Mouse (Mus musculus): ENCODE measurements around the gene Lcn2.

Gene Lcn2

DNA sequence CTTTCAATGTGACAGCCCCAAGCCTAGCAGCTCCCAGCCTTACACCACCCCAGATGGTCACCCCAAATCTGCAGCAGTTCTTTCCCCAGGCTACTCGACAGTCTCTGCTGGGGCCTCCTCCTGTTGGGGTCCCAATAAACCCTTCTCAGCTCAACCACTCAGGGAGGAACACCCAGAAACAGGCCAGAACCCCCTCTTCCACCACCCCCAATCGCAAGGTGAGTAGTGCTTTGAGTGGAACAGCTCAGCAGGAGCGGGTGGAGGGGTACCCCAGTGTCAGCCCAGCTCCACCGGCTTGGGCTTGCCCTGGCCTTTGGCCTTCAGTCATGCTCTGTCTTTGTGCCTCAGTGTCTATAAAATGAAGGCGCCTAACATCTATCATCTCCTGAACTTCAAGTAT is 20.7 kb downstream of the Lcn2 start:
- DNase-seq (ENCODE audit: low read depth): no peak

DNA sequence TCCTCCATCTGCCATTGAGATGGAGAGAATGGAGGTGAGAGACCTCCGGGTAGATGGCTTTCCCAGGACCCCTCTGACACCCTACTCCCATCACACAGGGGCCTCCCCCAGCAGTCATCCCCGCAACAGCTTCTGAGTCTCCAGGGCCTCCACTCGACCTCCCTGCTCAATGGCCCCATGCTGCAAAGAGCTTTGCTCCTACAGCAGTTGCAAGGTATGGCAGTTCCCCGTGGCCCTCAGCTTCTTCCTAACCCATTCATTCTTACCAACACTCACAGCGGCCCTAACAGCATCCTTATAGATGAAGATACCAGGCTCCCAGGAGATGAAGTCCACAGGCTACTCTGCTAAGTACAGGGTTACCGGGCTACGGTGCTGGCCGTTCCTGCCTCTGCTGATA is 23.9 kb downstream of the Lcn2 start:
- DNase-seq (ENCODE audit: low read depth): no peak

DNA sequence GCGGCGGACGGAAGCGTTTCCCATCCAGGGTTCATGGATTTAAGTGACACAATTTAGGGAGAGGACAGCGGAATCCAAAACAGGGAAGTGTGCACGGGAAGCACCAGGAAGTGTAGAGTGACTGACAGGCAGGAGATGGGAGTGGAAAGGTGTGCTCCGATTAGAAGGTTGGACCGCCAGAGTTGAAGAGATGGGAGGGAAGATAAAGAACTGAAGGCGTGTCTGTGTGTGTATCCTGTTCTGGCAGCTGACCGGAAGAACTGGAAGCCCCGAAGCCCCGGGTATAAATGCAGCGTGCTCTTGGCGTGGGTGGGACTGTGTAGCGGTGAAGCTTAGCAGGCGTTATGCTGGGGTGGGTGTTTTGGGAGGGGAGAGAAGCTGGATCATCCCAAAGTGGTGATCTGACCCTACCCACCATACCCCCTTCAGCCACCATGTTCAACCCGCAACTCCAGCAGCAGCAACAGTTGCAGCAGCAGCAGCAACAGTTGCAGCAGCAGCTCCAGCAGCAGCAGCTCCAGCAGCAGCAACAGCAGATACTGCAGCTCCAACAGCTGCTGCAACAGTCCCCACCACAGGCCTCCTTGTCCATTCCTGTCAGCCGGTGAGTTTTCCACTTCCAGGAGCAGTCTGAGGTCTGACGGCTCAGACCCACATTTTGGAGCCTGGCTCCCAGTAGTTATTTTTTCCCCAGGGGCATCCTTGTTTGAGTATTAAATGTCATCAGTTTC is 24.5 kb downstream of the Lcn2 start:
- peak; percentile 31 for DNase-seq (ENCODE audit: low read depth)

DNA sequence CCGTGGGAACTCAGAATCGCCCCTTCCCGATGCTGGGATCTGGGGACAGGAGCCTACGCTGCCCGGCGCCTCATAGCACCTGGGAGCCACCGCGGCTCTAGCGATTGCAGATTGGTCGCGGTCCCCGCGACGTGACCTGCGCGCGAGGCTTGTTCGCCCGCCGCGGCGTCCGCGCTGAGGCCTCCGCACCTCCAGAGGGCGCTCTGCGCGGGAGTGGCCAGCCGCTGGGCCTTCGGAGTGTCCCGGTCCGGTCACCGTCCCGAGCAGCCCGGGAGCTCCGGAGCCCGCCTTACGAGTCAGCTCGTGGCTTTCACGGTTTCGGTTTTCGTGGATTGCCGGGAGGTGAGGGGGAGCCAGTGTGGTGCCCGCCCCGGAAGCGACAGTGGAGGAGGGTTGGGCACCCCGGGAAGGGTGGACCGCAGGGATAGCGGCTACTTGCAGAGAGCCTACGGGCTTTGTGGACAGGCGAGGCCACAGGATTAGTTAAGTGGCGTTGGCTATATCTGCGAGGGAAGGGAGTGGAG is 25.2 kb downstream of the Lcn2 start:
- DNase-seq (ENCODE audit: low read depth): peak; percentile 76

DNA sequence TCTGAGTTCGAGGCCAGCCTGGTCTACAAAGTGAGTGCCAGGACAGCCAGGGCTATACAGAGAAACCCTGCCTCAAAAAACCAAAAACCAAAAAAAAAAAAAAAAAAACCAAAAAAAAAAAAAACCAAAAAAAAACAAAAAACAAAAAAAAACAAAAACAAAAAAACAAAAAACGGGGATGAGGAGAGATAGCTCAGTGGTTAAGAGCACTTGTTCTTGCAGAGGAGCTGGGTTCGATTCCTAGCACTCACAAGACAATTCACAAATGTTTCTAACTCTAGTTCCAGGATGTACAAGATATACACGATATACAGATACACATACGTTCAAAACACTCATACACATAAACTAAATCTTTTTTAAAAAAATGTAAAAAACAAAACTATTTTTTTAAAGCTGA is 25.8 kb downstream of the Lcn2 start:
- peak; percentile 34 for DNase-seq (ENCODE audit: low read depth)

DNA sequence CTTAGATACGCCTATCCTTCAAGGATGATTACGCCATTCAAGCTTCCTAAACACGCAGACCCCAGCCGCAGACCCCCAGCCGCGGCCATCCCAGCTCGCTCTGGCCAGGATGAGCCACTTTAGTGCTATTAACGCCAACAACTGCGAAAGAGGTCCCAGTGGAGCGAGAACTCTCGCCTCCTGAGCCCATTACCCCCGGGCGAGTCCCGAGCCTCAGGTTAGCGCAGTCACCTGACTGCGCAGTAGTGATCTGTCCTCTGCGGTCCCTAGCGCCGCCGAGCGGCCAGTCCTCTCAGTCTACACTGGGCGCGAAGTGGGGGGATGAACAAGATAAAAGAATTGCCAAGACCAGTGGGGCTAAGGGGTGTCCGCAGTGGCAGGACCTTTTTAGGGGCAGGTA is 26.6 kb downstream of the Lcn2 start:
- DNase-seq (ENCODE audit: low read depth): peak; percentile 79

DNA sequence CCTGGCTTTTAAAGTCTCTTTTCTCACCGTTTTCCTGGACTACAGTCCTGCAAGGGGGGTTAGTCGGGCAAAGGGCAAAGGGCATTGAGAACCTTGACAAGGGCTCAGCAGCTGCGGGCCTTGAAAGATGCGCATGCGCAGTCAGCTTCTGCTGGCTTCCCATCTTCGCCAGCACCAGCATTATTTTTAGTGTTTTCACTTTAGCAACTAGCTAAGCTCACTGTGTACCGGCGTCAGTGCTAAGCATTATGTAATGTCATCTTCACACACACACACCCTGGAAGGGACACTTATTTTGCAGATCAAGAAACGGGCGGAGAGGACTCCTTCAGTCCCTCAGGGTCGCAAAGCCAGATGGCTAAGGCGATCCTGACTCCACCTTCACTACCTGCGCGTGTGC is 27.3 kb downstream of the Lcn2 start:
- peak; percentile 71 for DNase-seq (ENCODE audit: low read depth)

DNA sequence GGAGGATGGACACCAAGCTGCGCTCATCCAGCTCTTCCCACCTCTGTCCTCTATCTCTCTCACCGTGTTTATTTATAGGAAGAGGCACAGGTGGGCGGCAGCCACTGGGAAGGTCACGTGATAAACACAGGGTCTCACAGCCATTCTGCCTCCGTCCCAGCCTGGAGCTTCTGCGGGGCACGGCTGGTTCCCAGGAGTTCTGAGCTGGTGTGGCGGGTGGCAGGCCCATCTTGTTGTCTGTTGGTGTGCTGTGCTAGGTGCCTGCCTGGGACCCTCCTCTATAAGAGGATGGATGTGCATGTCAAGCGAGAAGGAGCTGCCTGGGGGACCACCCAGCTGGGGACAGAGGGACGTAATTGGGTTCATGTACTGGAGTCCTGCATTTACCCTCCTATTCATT is 29.7 kb downstream of the Lcn2 start:
- DNase-seq (ENCODE audit: low read depth): no peak

DNA sequence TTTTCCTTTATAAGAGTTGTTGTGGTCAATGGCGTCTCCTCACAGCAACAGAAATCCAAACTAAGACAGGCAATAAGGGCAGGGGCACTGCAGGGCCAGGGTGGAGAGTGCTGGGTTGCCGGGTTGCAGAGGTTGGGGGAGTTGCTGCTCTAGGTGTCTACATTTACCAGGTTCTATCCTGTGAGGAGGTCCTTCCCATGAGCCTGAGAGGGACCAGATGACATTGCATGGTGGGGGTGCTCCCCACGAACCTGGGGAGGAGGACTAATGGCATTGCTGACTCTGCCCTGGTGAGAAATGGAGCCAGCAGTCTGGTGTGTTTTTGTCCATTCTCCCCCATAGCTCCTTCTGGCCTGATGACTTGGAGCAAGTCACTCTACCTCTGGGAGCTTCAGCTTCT is 30.3 kb downstream of the Lcn2 start:
- DNase-seq (ENCODE audit: low read depth): no peak

DNA sequence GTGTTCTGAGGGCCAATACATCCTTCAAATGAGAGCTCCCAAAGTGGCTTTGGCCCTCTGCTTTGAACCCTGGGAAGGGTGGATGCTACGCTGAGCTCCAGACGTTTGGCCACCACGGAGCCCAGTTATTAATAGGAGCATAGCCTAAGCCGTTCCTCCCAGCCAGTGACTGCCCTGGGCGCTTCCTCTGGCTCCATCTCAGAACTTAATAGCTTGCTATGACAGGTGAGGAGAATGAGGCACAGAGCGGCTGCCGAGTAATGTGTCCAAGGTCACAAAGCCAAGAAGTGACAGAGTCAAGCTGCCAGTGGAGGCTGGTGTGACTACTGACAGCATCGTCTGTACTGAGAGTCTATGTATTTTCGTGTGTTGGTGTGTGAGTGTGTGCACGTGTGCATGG is 31.8 kb downstream of the Lcn2 start:
- no peak for DNase-seq (ENCODE audit: low read depth)

DNA sequence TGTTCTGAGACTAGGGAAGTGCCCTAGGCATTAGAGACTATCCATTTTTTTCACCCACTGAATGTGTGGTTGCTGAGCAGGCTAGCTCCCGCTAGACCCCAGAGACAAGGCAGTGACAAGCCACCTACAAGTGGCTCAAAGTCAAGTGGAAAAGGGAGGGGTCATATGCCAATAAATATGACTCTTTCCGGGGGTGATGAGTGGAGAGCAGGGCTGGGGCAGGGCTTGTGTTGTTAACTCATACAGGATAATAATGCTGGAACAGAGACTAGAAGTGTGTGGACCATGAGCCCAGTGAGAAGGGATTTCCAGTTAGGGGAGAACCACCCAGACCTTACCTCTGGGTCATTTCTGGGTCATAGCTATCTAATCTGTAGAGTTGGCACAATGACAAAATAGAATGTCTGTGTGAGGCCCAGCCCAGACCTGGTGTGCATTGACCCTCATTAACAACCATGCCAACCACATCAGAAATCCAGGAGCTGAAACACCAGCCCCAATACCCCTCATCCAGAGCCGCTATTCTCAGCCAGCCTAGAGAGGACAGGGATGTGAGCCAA is 33.6 kb downstream of the Lcn2 start:
- no peak for DNase-seq (ENCODE audit: low read depth)

DNA sequence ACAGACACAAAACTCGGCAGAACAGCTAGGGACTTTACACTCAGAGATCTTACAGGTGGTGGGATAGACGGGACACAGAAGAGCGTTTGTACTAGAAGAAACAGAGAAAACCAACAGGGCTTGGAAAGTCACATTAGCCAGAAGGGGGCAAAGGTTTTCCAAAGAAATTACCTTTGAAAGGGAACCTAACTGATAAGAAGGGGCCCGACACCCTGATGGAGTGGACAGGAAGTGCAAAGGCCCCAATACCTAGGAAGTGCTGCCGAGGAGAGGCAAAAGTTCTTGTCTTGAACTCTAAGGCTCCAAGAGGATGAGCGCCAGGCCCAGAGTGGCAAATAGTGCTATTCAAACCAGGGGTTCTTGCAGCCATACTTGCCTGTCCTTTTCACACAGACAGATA is 34.2 kb downstream of the Lcn2 start:
- DNase-seq (ENCODE audit: low read depth): no peak

DNA sequence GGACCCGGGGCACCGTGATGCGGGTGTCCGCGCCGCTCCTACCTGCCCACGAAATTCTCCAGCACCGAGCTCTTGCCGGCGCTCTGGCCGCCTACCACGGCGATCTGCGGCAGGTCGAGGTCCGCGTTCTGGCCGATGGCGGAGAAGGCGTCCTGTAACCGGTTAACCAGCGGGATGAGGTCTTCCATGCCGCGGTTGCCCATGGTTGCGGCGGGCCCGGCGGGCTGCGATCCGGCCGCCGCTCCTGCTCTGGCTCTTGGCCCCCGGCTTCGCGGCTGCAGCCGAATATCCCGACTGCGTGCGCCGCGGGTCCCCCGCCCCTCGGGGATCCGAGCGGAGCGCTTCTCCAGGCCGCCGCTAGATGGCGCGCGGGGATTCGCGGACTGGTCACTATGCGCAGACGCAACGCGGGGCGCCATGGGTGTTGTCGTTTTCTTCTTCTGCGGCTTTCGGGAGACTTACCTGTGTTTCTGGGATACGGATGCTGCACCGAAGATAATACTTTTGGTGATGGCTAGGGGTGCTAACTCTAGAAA is 35.0 kb downstream of the Lcn2 start, which contains the start of gene Dnm1:
Dnm1 (minus strand) TSS at position 332 of the 536 bp plus-strand sequence.
- peak; percentile 76 for DNase-seq (ENCODE audit: low read depth)

DNA sequence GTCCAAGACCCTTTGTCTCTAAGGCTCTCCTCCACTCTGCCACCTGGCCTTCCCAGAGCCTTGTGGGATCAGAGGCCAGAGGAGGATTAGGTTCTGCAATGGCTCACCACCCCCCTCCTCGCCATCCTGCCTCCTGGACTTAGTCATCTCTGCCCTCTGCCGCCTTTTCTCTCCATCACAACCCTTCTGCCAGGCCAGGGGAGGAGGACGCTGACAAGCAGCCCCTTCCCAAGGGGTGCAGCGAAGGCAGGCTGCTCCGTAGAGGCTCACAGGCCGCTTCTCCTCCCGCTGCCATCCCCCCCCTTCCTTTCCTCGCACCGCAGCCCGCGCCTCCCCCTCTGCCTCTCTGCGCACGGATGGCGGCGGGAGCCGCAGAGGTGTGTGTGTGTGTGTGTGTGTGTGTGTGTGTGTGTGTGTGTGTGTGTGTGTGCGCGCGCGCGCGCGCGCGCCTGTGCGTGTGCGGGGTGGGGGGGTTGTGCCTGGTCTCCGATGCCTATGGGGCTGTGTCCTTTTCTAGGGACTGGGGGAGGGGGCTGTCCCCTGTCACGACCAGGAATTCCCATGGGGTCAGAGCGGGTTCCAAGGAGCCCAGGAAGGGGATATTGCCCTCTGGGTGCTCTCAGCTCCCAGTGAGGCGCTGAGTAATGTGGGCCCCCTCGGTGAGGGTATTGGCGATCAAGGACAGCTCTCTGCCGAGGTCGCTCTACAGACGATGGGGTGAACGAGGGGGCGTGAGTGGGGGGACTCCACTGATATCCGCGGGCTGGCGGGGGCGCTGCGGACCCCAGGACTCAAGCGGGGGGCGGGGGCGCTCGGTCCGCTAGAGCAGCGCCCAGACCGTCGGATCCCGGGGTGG is 35.7 kb downstream of the Lcn2 start, which contains the start of gene Ciz1:
Ciz1 (plus strand) TSS at position 177 of the 856 bp plus-strand sequence.
- DNase-seq (ENCODE audit: low read depth): no peak

DNA sequence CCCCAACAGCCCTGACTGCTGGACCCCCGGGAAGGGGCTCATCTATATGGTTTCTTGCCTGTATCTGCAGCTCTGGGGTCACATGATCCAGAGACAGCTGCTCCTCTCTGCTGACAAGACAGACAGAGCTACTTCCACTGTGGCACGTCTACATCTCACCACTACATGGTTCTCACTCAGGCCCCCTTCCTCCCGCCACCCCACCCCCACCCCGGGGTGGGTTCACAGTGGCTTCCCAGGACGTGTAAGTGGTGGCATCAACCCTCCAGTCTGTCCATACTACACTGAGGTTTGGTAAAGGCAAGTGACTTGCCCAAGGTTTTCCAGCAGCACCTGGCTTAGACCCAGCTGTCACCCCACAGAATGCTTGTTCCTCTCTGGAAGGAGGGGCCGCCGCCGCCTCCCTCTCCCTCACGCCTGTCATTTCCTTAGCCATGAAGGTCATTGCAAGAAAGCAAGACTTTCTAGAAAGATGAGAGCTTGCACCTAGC is 36.5 kb downstream of the Lcn2 start:
- no peak for DNase-seq (ENCODE audit: low read depth)

DNA sequence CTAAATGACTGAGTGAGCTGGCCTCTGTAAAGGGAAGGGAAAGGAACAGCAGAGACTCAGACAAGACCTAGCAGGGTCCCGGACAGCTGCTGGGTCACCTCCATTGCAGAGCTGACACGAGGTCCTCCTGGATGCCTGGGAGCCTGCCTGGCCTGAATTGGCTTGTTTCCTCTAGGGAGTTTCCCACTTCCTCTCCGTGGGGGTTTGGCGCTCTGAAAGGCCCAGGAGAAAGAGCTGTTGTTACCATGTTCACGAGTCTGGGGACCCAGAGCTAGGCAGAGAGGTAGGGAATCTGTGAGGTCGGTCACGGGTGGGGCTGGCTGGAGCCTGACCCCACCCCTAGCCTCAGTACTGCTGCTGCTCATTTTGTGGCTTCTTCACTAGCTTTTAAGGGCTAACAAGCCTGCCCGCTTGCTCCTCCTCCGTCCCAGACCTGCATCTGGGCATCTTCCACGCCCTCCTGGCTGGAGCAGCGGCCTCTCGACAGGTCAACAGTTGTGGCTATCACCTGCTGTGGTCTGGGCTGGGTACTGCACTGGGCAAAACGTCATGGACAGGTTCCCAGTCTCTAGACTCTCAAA is 37.5 kb downstream of the Lcn2 start:
- DNase-seq (ENCODE audit: low read depth): no peak

DNA sequence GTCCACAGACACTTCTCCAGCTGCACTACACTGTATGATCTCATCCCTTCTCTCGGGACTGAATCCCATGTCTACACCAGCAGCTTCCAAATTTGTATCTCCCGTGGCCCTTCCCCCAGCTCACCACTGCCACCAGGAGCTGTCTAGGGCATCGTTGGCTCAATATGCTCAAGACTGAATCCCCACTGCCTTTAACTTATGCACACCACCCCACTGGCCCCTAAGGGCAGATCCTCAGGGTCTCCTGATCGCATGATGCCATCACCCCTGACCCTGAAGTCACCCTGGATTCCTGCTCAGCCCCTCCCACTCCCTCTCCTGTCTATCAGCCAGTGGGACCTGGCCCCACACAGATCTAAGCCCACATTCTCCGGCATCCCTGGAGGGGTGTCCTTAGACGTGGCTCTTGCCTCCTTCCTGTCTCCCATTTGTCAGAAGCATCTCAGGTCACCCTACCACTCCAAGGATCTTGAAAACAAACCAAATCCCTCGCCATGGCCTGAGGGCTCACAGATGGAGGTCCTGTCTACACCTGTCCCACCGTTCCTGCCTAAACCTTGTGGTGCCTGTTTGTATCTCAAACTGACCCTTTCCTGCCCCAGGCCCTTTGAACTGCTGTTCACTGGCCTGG is 38.3 kb downstream of the Lcn2 start:
- no peak for DNase-seq (ENCODE audit: low read depth)

DNA sequence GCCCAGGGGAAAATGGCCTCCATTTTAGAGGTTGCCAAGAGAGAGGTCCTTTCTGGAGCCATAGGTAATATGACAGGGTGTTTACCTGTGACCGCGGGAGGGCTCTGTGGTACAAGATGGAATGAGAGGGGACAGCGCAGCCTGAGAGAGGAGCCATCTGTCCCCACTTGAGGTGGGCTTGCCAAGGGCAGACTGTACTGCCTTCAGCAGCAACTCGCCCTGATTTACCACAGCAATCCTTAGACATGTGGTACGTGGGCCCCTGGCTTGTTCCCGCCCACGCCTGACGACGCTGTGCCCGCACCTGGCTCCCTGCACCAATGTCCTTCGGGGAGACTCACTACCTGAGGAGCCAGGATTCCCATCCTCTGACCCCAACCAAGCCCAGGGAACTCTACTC is 39.7 kb downstream of the Lcn2 start:
- DNase-seq (ENCODE audit: low read depth): no peak

DNA sequence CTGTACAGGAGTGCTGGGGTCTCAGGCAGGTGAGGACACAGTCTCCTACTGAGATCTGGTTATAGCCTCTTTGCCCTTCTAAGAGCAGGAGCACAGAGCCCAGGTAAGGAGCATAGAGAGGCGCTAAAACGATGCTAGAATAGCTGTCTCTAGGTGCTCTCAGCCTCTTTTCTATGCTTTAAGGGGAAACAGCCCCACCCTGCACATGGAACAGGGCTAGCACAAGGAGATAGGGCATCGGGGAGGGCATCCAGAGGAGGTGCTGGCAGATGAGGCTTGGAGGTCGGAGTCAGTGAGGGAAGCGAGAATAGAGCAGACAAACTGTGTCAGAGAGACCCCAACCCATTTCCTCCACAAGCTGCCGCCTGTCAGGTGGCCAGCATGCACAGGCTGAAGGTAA is 41.0 kb downstream of the Lcn2 start:
- no peak for DNase-seq (ENCODE audit: low read depth)

DNA sequence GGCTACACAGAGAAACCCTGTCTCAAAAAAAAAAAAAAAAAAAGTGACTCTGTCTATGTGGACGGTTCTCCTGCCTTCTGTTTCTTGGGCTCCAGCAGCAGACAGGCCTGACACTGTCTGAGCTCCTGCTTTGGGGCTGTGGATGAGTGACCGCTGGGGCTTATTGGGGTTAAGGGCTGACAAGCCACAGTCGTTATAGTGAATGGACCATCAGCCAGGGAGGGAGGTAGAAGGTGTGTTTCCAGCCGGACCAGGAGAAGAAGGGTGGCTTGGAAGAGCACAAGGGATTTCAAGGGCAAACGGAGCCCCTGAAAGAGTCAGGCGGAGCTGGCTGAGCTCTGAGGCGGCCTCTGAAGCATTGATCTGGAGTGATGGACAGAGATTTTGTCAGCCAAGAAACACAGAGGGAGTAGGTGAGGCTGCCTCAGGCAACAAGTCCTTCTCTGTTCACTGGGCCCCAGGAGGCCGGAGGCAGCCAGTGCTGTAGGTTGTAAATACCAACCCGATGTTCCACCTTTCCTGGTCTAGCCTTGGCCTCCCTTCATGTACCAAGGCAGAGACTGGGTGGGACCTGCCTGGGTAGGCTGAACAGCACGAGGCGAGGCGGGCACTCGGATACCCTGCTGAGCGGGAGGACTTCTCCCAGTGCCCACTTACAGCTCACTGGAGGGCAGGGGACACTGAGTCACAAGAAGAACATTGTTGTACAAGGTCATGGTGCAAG is 43.3 kb downstream of the Lcn2 start:
- no peak for DNase-seq (ENCODE audit: low read depth)

DNA sequence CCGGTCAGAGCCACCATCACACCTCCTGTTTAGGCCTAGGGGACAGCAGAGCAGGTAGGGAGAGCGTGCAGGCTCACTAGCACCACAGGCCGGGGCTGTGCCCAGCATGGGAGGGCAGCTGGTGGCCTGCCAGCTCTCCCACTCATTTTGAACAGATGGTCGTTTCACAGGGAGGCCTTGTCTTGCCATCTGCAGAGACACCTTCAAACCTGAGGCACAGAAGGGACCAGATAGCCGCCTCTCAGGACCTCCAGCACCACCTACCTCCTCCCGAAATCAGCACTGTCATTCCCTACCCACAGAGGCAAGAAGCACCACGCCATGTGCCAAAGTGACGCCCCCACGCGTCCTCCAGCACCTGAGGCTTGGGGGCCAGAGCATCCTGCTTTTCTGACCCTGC is 44.0 kb downstream of the Lcn2 start:
- no peak for DNase-seq (ENCODE audit: low read depth)

Measured in c-Kit-positive CD71-positive TER-119-negative erythroid progenitor cells, embryonic 14.5 days (primary cell).